Mouse (Mus musculus): ENCODE measurements at regions not wholly inside any gene's neighbourhood (a gene's known extent, or its start where the extent isn't known, plus 50 kb on each side); places are given as distances from the start of the nearest gene placed in this dataset.

DNA sequence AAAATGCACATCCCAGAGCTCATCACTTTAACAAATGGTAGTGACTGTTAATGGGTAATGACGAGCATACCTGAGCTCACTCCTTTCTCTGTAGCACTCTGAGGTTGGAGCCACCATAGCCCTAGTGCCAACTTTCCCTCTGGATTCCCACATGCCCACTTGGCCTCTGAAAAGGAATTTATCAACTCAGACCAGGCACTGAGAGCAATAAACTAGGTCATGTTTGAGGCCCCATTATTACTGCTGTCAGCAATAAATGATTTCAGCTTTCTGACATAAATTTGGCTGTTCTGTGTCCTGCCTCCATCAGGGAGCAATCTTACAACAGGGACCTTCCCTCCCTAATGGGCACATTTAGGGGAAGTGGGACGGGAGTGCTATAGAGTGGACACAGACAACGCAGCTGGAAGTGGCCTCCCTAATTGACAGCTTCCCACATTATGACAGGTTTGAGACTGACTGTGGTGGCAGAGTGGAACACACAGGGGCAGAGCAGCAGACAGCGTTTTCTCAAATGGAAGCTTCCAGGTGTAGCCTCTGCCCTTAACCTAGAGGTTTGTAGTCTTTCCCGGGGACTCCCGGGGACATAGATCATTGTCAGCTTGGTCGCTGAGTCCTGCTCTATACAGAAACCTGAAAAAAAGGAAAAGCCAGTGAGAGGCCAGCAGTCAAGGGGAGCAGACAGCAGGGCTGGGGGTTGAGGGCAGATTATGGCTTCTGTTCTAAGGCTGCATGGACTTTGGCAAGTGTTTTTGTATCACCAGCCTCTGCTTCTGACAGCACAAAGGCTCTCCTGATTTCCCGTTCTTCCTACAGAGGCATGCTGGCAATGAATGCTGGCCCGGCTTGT, 160.0 kb upstream of the Rag2 start:
- Histone ChIP-seq H3K27ac (ENCODE audit: insufficient read depth, low read depth) (no peak overlapping the region), H3K9me3 (replicated peaks; ENCODE audit: low read length) (no peaks in the 10 kb centered on the region), H3K36me3 (replicated peaks in 1 of 2; ENCODE audit: control insufficient read depth in 1 of 2, insufficient read depth in 1 of 2, low read length in 1 of 2) (no peaks in the 10 kb centered on the region), H3K4me3 (replicated peaks in 1 of 3; ENCODE audit: low read depth in 2 of 3, low read length in 2 of 3, poor library complexity in 1 of 3) (no peak overlapping the region), H3K27me3 (replicated peaks) (no peaks in the 10 kb centered on the region), H3K4me1 (ENCODE audit: control insufficient read depth in 1 of 2, insufficient read depth in 2 of 2) (peaks cover 0 to under 1% of the 10 kb centered on the region in 2 experiments; a peak in 1 of 4 replicates), H3K79me2 (replicated peaks; ENCODE audit: control insufficient read depth, extremely low read depth, insufficient read depth, poor library complexity, severe bottlenecking) (no peaks in the 10 kb centered on the region), H3K9ac (ENCODE audit: insufficient read depth, low read depth) (no peak overlapping the region), H3K4me2 (ENCODE audit: insufficient read depth, low read depth, poor library complexity, severe bottlenecking) (no peak overlapping the region)
- dilution Hi-C loops (cut with MboI; ENCODE audit: extremely low pct_ligation_motif_present, extremely low pct_unique_long_range_greater_than_20kb, low sequenced_read_pairs), result no loop called here
- TF ChIP-seq MAFK (IDR thresholded peaks at IDR 0.05; ENCODE audit: insufficient replicate concordance, low read length) (no peak), SMC3 (IDR thresholded peaks at IDR 0.05; ENCODE audit: low read depth, low read length) (no peak), MXI1 (IDR thresholded peaks at IDR 0.05; ENCODE audit: low read depth, low read length) (no peak), EP300 (IDR thresholded peaks at IDR 0.05; ENCODE audit: low read length) (no peak), GABPA (IDR thresholded peaks at IDR 0.05; ENCODE audit: insufficient replicate concordance, low read depth, low read length) (no peak), JUND (conservative IDR thresholded peaks at IDR 0.05; ENCODE audit: low read depth, low read length) (no peak), ETS1 (conservative IDR thresholded peaks at IDR 0.05; ENCODE audit: low read depth, low read length) (no peak), PAX5 (IDR thresholded peaks at IDR 0.05; ENCODE audit: low read length) (no peak), POLR2A (IDR thresholded peaks at IDR 0.05; ENCODE audit: low read depth, low read length) (no peak), ZKSCAN1 (IDR thresholded peaks at IDR 0.05; ENCODE audit: borderline replicate concordance, low read depth, low read length) (no peak), IRF4 (IDR thresholded peaks at IDR 0.05; ENCODE audit: low read depth, low read length) (no peak), TCF12 (IDR thresholded peaks at IDR 0.05; ENCODE audit: low read depth, low read length) (no peak), ELF1 (IDR thresholded peaks at IDR 0.05; ENCODE audit: low read depth, low read length) (no peak), UBTF (IDR thresholded peaks at IDR 0.05; ENCODE audit: low read depth, low read length) (no peak), USF2 (conservative IDR thresholded peaks at IDR 0.05; ENCODE audit: low read depth, low read length) (no peak), TBP (conservative IDR thresholded peaks at IDR 0.05; ENCODE audit: low read depth, low read length) (no peak), NELFE (IDR thresholded peaks at IDR 0.05; ENCODE audit: low read depth, low read length) (no peak), MAZ (IDR thresholded peaks at IDR 0.05; ENCODE audit: low read depth, low read length) (no peak), BHLHE40 (IDR thresholded peaks at IDR 0.05; ENCODE audit: low read depth, low read length) (no peak)
- in situ Hi-C loops (cut with MboI; ENCODE audit: low pct_ligation_motif_present, low pct_unique_long_range_greater_than_20kb, low sequenced_read_pairs), result loop anchor here (25.0 kb wide), 1 partner anchor 302 kb away; no protein-coding TSS in a partner anchor
- no peak for DNase-seq (ENCODE audit: extremely low read depth)

DNA sequence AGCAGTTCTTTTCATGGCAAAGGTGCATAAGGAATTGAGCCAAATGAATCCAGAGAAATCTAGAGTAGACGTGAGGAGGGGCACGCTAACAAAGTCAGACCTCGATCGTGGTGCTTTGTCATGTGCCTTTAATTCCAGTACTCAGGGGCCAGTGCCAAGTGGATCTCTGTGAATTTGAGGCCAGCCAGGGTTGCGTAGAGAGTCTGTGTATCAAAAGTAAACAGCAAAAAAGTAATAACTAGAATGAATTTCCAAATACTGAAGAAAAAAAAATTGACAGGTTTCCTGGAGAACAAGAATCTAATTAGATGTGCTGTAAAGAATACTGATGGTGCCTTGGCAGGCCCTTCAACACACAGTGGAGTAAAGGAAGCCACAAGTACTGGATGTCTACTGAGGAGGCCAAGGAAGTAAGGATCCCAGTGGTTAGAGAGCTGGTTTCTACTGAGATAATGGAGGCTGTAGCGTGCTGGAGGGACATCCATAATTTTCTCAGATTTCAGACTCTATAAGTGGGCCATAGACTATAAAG, 153.9 kb upstream of the Rag2 start:
- no peaks in the 10 kb centered on the region for H3K27me3 ChIP-seq (replicated peaks)
- H3K4me2 ChIP-seq (ENCODE audit: insufficient read depth, low read depth, poor library complexity, severe bottlenecking), result no peak overlapping the region
- in situ Hi-C loops (cut with MboI; ENCODE audit: low pct_ligation_motif_present, low pct_unique_long_range_greater_than_20kb, low sequenced_read_pairs), result loop anchor here (25.0 kb wide), 1 partner anchor 308 kb away; no protein-coding TSS in a partner anchor
- H3K4me3 ChIP-seq (replicated peaks in 1 of 3; ENCODE audit: low read depth in 2 of 3, low read length in 2 of 3, poor library complexity in 1 of 3), result no peak overlapping the region
- no peaks in the 10 kb centered on the region for H3K4me1 ChIP-seq (ENCODE audit: control insufficient read depth in 1 of 2, insufficient read depth in 2 of 2)
- H3K36me3 ChIP-seq (replicated peaks in 1 of 2; ENCODE audit: control insufficient read depth in 1 of 2, insufficient read depth in 1 of 2, low read length in 1 of 2), result no peaks in the 10 kb centered on the region
- H3K9ac ChIP-seq (ENCODE audit: insufficient read depth, low read depth), result no peak overlapping the region
- no peaks in the 10 kb centered on the region for H3K79me2 ChIP-seq (replicated peaks; ENCODE audit: control insufficient read depth, extremely low read depth, insufficient read depth, poor library complexity, severe bottlenecking)
- no peak overlapping the region for H3K27ac ChIP-seq (ENCODE audit: insufficient read depth, low read depth)
- H3K9me3 ChIP-seq (replicated peaks; ENCODE audit: low read length), result no peaks in the 10 kb centered on the region
- dilution Hi-C loops (cut with MboI; ENCODE audit: extremely low pct_ligation_motif_present, extremely low pct_unique_long_range_greater_than_20kb, low sequenced_read_pairs), result no loop called here
- TF ChIP-seq RAD21 (IDR thresholded peaks at IDR 0.05; ENCODE audit: low read depth, low read length) (no peak), ETS1 (conservative IDR thresholded peaks at IDR 0.05; ENCODE audit: low read depth, low read length) (no peak)
- no peak for DNase-seq (ENCODE audit: extremely low read depth)

All from CH12.LX (cell line).